Mouse (Mus musculus): ENCODE measurements around the gene Mbnl1. TPM values are rescaled to one million over a fixed set of nuclear protein-coding genes. Genes with fewer than 3 reads are reported as not detected.

Mbnl1 gene
- polyA plus RNA-seq, 1 experiment from 2014 or later: 73.3 TPM

DNA sequence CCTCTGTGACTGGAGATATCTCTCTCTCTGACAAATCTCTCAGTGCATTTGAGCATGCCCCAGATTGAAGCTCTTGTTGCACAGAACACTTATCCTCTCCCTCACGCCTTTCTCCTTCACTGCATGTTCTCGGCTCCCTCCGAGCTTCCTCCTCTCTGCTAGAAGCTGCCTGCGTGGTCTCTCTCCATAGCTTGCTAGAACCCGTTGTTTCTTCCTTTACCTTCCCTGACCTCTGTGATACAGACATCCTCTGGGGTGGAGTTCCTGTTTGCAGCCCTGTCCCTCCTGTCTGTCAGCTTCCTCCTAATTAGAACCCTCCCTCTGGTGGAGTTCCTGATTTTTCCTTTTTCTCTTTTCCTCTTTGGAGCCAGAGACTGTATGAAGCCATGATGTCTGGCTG, 108.1 kb downstream of the Mbnl1 start:
- no peak overlapping the region for H3K27ac ChIP-seq (ENCODE audit: low read depth)
- ATAC-seq: no peak
- no peak overlapping the region for H3K4me2 ChIP-seq (ENCODE audit: low read depth, low read length)
- H3K4me3 ChIP-seq (ENCODE audit: low read depth, low read length): no peak overlapping the region
- H3K4me1 ChIP-seq (ENCODE audit: insufficient read depth): peaks cover 23% of the 10 kb centered on the region
- no peaks in the 10 kb centered on the region for H3K9me3 ChIP-seq (ENCODE audit: low read length)
- H3K36me3 ChIP-seq (replicated peaks; ENCODE audit: insufficient read depth, low read length): no peaks in the 10 kb centered on the region
- TF ChIP-seq EP300 (IDR thresholded peaks at IDR 0.05; ENCODE audit: low read depth) (no peak), CTCF (IDR thresholded peaks at IDR 0.05; ENCODE audit: low read depth) (0 out of 2 replicates have a peak, but pooled peaks have one; percentile 8)
- WGBS (ENCODE audit: insufficient replicate concordance): 24% methylated on average over 5 of the region's 5 CpGs
- DNase-seq: no peak
- no peaks in the 10 kb centered on the region for H3K27me3 ChIP-seq (ENCODE audit: insufficient read depth, low read length)
- no peak overlapping the region for H3K9ac ChIP-seq (replicated peaks)

- H3K4me3 ChIP-seq (ENCODE audit: low read depth, low read length): no peak overlapping the region
- no peak for TF ChIP-seq EP300 (IDR thresholded peaks at IDR 0.05; ENCODE audit: low read depth)
- no peak for TF ChIP-seq CTCF (IDR thresholded peaks at IDR 0.05; ENCODE audit: low read depth)
- H3K27ac ChIP-seq (ENCODE audit: low read depth): no peak overlapping the region
- H3K4me2 ChIP-seq (ENCODE audit: low read depth, low read length): no peak overlapping the region
- DNase-seq: no peak
- H3K4me1 ChIP-seq (ENCODE audit: insufficient read depth): peaks cover 16% of the 10 kb centered on the region
- no peak overlapping the region for H3K9ac ChIP-seq (replicated peaks)
- no peak for ATAC-seq
- H3K27me3 ChIP-seq (ENCODE audit: insufficient read depth, low read length): no peaks in the 10 kb centered on the region
- no peaks in the 10 kb centered on the region for H3K9me3 ChIP-seq (ENCODE audit: low read length)
- no peaks in the 10 kb centered on the region for H3K36me3 ChIP-seq (replicated peaks; ENCODE audit: insufficient read depth, low read length)
- 56% methylated on average over 3 of the region's 3 CpGs for WGBS (ENCODE audit: insufficient replicate concordance)
Observed at GRCm38 (mm10) chr3:60582154-60582553, 109.5 kb downstream of the Mbnl1 start.

DNA sequence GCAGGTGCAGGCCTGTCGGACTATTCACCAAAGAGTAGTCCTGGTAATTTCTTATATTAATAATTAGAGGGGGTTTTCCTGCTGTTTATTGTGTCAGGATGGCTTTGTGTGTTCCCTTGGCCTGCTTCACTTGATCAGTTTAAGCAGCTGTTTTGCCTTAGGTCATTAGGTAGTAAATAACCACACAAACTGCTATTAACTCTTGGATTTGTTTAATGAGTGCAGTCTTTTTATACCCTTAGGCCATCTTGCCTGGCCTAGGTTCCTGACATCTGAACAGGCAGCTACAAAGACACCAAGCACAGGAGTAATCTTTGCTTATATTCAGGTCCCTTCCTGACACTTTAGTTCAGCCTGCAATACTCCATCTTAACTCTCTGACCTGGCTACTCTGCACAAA, 110.0 kb downstream of the Mbnl1 start:
- DNase-seq (no peak), ATAC-seq (no peak)
- Histone ChIP-seq H3K4me3 (ENCODE audit: low read depth, low read length) (no peak overlapping the region), H3K9ac (replicated peaks) (no peak overlapping the region), H3K4me2 (ENCODE audit: low read depth, low read length) (no peak overlapping the region), H3K36me3 (replicated peaks; ENCODE audit: insufficient read depth, low read length) (no peaks in the 10 kb centered on the region), H3K27ac (ENCODE audit: low read depth) (no peak overlapping the region), H3K27me3 (ENCODE audit: insufficient read depth, low read length) (no peaks in the 10 kb centered on the region), H3K4me1 (ENCODE audit: insufficient read depth) (peaks cover 16% of the 10 kb centered on the region), H3K9me3 (ENCODE audit: low read length) (no peaks in the 10 kb centered on the region)
- TF ChIP-seq EP300 (IDR thresholded peaks at IDR 0.05; ENCODE audit: low read depth) (no peak), CTCF (IDR thresholded peaks at IDR 0.05; ENCODE audit: low read depth) (no peak)
- 95% methylated on average over 1 of the region's 1 CpGs for WGBS (ENCODE audit: insufficient replicate concordance)

DNA sequence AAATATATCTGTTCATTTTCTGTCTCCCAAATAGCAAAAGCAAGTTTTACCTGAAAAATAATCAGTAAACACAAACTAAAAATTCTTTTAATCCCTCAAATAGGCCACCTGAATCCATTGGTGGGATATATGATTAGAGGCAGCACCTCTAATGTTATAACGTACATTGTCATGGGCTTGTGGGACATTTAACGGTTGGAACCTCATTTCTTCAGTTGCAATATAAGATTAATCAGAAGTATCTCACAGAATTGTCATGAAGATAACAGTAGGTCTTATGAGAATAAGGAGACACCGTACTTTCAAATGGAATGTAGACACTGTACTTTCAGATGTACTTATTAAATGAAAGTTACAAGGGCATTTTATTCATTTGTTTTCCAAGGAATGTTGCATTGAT, 112.1 kb downstream of the Mbnl1 start:
- no peak for DNase-seq
- Histone ChIP-seq H3K36me3 (replicated peaks; ENCODE audit: insufficient read depth, low read length) (0 out of 2 replicates have a peak, but pooled peaks cover 2% of the 10 kb centered on the region), H3K9me3 (ENCODE audit: low read length) (no peaks in the 10 kb centered on the region), H3K4me2 (ENCODE audit: low read depth, low read length) (no peak overlapping the region), H3K27me3 (ENCODE audit: insufficient read depth, low read length) (no peaks in the 10 kb centered on the region), H3K4me3 (ENCODE audit: low read depth, low read length) (no peak overlapping the region), H3K9ac (replicated peaks) (no peak overlapping the region), H3K4me1 (ENCODE audit: insufficient read depth) (peaks cover 23% of the 10 kb centered on the region), H3K27ac (ENCODE audit: low read depth) (no peak overlapping the region)
- 67% methylated on average over 3 of the region's 3 CpGs for WGBS (ENCODE audit: insufficient replicate concordance)
- TF ChIP-seq EP300 (IDR thresholded peaks at IDR 0.05; ENCODE audit: low read depth): peak; percentile 46; the same call in 1 of the 2 replicates
- TF ChIP-seq CTCF (IDR thresholded peaks at IDR 0.05; ENCODE audit: low read depth): no peak
- ATAC-seq: no peak

GRCm38 (mm10) chr3:60586046-60586445, 113.4 kb downstream of the Mbnl1 start:
- H3K4me1 ChIP-seq (ENCODE audit: insufficient read depth): peaks cover 23% of the 10 kb centered on the region
- no peaks in the 10 kb centered on the region for H3K9me3 ChIP-seq (ENCODE audit: low read length)
- H3K4me2 ChIP-seq (ENCODE audit: low read depth, low read length): no peak overlapping the region
- 91% methylated on average over 3 of the region's 3 CpGs for WGBS (ENCODE audit: insufficient replicate concordance)
- DNase-seq (no peak), ATAC-seq (no peak)
- TF ChIP-seq EP300 (IDR thresholded peaks at IDR 0.05; ENCODE audit: low read depth) (no peak), CTCF (IDR thresholded peaks at IDR 0.05; ENCODE audit: low read depth) (peak; percentile 47)
- no peaks in the 10 kb centered on the region for H3K27me3 ChIP-seq (ENCODE audit: insufficient read depth, low read length)
- no peak overlapping the region for H3K9ac ChIP-seq (replicated peaks)
- 0 out of 2 replicates have a peak, but pooled peaks cover 2% of the 10 kb centered on the region for H3K36me3 ChIP-seq (replicated peaks; ENCODE audit: insufficient read depth, low read length)
- no peak overlapping the region for H3K27ac ChIP-seq (ENCODE audit: low read depth)
- H3K4me3 ChIP-seq (ENCODE audit: low read depth, low read length): no peak overlapping the region

GRCm38 (mm10) chr3:60587149-60587548, 114.5 kb downstream of the Mbnl1 start:
- no peak overlapping the region for H3K27ac ChIP-seq (ENCODE audit: low read depth)
- no peak for TF ChIP-seq CTCF (IDR thresholded peaks at IDR 0.05; ENCODE audit: low read depth)
- TF ChIP-seq EP300 (IDR thresholded peaks at IDR 0.05; ENCODE audit: low read depth): no peak
- no peaks in the 10 kb centered on the region for H3K9me3 ChIP-seq (ENCODE audit: low read length)
- no peak overlapping the region for H3K9ac ChIP-seq (replicated peaks)
- no peak for DNase-seq
- no peaks in the 10 kb centered on the region for H3K27me3 ChIP-seq (ENCODE audit: insufficient read depth, low read length)
- ATAC-seq: no peak
- no peak overlapping the region for H3K4me2 ChIP-seq (ENCODE audit: low read depth, low read length)
- 0 out of 2 replicates have a peak, but pooled peaks cover 2% of the 10 kb centered on the region for H3K36me3 ChIP-seq (replicated peaks; ENCODE audit: insufficient read depth, low read length)
- H3K4me1 ChIP-seq (ENCODE audit: insufficient read depth): peaks cover 26% of the 10 kb centered on the region
- H3K4me3 ChIP-seq (ENCODE audit: low read depth, low read length): no peak overlapping the region
- 90% methylated on average over 4 of the region's 4 CpGs for WGBS (ENCODE audit: insufficient replicate concordance)

GRCm38 (mm10) chr3:60589361-60589760, 116.7 kb downstream of the Mbnl1 start:
- Histone ChIP-seq H3K4me2 (ENCODE audit: low read depth, low read length) (no peak overlapping the region), H3K27ac (ENCODE audit: low read depth) (no peak overlapping the region), H3K9ac (replicated peaks) (no peak overlapping the region), H3K4me3 (ENCODE audit: low read depth, low read length) (no peak overlapping the region), H3K36me3 (replicated peaks; ENCODE audit: insufficient read depth, low read length) (0 out of 2 replicates have a peak, but pooled peaks cover 2% of the 10 kb centered on the region), H3K27me3 (ENCODE audit: insufficient read depth, low read length) (no peaks in the 10 kb centered on the region), H3K9me3 (ENCODE audit: low read length) (no peaks in the 10 kb centered on the region), H3K4me1 (ENCODE audit: insufficient read depth) (peaks cover 23% of the 10 kb centered on the region; the same call in 1 of the 2 replicates)
- no peak for ATAC-seq
- WGBS (ENCODE audit: insufficient replicate concordance): 52% methylated on average over 3 of the region's 3 CpGs
- DNase-seq: no peak
- TF ChIP-seq EP300 (IDR thresholded peaks at IDR 0.05; ENCODE audit: low read depth) (no peak), CTCF (IDR thresholded peaks at IDR 0.05; ENCODE audit: low read depth) (no peak)
